Mouse (Mus musculus) MEL (cell line): ENCODE measurements at regions not wholly inside any gene's neighbourhood (a gene's known extent, or its start where the extent isn't known, plus 50 kb on each side); places are given as distances from the start of the nearest gene placed in this dataset.

Experiments
- POLR2A ChIP-seq, 2 experiments: IDR thresholded peaks; 2 replicates each; pipeline ENCODE4 v1.6.1; 2011 to 2012; ENCODE audit warnings: low read length in 2 of 2, mild to moderate bottlenecking in 2 of 2, control low read depth in 1 of 2, improper control_type of control experiment in 1 of 2, low read depth in 1 of 2, moderate library complexity in 1 of 2; ENCODE audit not compliant: control insufficient read depth in 1 of 2, insufficient read depth in 1 of 2, poor library complexity in 1 of 2
- SIN3A ChIP-seq: IDR thresholded peaks from 2 replicates; pipeline ENCODE4 v1.6.1; 2012; ENCODE audit warnings: low read length, improper control_type of control experiment, inconsistent platforms
- USF1 ChIP-seq: IDR thresholded peaks from 2 replicates; pipeline ENCODE4 v1.6.1; 2014; ENCODE audit warnings: low read depth, mild to moderate bottlenecking, inconsistent platforms, low read length, improper control_type of control experiment, moderate library complexity
- ZC3H11A ChIP-seq: IDR thresholded peaks from 2 replicates; pipeline ENCODE4 v1.6.1; 2012; ENCODE audit warnings: low read depth, mild to moderate bottlenecking, inconsistent platforms, low read length, improper control_type of control experiment

DNA sequence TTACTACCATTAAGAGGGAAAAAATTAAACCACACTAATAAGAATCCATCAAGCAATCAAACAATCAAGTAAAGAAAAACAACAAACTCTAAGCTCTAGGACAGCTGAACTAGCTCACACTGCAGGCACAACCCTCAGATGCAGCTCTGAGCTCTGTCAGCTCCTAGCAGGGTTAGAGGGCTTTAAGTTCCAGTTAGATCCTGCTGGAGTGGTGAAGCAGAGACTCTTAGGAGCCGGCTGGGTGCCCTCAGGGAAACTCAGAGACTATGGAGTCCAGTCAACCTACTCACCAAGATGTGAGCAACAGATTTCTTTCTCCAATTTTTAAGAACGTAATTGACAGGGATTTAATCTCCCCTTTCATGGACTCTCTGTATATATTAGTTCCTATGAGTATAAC is 564.2 kb upstream of the Zfp804a start:
- TF ChIP-seq USF1, result no peak
- TF ChIP-seq POLR2A (IDR thresholded peaks at IDR 0.05; ENCODE audit: control insufficient read depth in 1 of 2, insufficient read depth in 1 of 2, low read depth in 1 of 2, low read length in 2 of 2, poor library complexity in 1 of 2), result no peak
- no peak for TF ChIP-seq ZC3H11A
- TF ChIP-seq SIN3A, result no peak
